Mouse (Mus musculus): Measurements from ENCODE around the gene Prim2.

Prim2 gene

GRCm38 (mm10) chr1:33669708-33670141, at the start of gene Prim2:
Gene Prim2 (minus strand): TSS chr1:33669795.
- DNase-seq (ENCODE audit: low read depth, low spot score), result peak; percentile 92

- DNase-seq (ENCODE audit: low read depth, low spot score), result no peak
Measured at GRCm38 (mm10) chr1:33717636-33718035, 48.0 kb upstream of the Prim2 start.

GRCm38 (mm10) chr1:33714796-33715195, 45.2 kb upstream of the Prim2 start:
- DNase-seq (ENCODE audit: low read depth, low spot score), result no peak

DNA sequence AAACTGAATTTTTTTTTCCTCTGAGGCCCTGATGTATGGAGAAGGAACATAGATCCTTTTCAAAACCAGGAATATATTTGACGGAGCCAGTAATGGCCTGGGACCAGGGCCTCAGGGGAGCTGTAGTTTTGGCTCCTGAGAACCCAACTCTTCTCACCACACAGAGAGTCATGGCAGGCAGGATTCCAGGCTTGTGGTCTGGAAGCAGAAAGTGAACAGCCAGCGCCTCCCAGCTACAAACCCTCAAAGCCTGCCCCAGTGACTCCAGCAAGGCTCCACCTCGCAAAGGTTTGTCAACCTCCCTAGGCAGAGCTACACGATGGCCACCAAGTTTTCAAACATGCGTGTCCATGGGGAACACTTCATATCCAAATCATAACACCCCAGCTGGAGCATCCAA, 42.4 kb upstream of the Prim2 start:
- no peak for DNase-seq (ENCODE audit: low read depth, low spot score)

DNA sequence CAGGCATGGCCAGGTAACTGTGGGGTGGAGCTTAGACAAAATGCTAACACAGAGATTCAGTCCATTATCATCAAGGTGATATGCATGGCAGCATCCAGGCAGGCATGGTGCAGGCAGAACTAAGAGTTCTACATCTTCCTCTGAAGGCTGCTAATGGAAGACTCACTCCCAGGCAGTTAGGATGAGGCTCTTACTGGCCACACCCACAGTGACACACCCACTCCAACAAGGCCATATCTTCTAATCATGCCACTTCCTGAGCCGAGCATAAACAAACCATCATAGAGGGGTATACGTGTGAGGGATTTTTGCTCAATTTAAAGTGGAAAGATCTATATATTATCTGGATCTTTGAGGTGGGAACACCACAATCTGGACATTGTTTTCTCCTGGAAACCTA, 40.0 kb upstream of the Prim2 start:
- no peak for DNase-seq (ENCODE audit: low read depth, low spot score)

GRCm38 (mm10) chr1:33701244-33701643, 31.6 kb upstream of the Prim2 start:
- no peak for DNase-seq (ENCODE audit: low read depth, low spot score)

- DNase-seq (ENCODE audit: low read depth, low spot score), result no peak
Measured at GRCm38 (mm10) chr1:33696016-33696415, 26.4 kb upstream of the Prim2 start.

GRCm38 (mm10) chr1:33693893-33694292, 24.3 kb upstream of the Prim2 start:
- no peak for DNase-seq (ENCODE audit: low read depth, low spot score)

DNA sequence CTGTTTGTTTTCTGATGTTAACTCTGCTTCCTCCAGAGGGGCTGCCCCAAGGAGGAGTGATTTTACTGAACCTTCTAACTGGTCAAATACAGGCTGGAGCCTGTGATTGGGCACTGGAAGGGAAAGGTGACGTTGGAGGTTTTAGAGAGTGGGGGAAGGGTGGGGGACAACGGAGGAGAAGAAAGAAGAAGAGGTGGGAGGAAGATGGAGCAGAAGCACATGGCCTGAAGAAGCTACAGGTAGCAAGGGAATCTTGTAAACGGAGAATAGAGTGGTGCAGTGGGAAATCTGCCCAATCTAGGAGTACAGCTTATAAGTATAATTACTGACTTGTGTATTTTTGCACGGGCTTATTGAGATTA, 20.5 kb upstream of the Prim2 start:
- DNase-seq (ENCODE audit: low read depth, low spot score), result peak; percentile 7

- no peak for DNase-seq (ENCODE audit: low read depth, low spot score)
Measured at GRCm38 (mm10) chr1:33689446-33690086, 20.0 kb upstream of the Prim2 start.

- DNase-seq (ENCODE audit: low read depth, low spot score), result no peak
Measured at GRCm38 (mm10) chr1:33688810-33689209, 19.2 kb upstream of the Prim2 start.

DNA sequence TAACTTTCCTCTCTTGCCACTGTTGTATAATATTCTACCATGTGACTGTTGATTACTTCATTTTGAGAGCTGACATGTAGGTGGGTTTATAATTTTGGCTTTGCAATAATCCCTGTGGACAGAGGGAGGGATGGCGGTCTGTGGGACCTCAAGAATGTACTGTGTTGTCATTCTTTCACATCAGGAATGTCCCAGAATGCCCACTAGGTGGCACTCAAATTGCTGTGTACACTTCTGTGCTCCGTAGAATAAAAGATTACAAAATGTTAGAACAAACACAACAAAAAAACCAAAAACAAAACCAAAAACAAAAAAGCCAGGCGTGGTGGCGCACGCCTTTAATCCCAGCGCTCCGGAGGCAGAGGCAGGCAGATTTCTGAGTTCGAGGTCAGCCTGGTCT, 14.9 kb upstream of the Prim2 start:
- peak; percentile 59 for DNase-seq (ENCODE audit: low read depth, low spot score)

DNA sequence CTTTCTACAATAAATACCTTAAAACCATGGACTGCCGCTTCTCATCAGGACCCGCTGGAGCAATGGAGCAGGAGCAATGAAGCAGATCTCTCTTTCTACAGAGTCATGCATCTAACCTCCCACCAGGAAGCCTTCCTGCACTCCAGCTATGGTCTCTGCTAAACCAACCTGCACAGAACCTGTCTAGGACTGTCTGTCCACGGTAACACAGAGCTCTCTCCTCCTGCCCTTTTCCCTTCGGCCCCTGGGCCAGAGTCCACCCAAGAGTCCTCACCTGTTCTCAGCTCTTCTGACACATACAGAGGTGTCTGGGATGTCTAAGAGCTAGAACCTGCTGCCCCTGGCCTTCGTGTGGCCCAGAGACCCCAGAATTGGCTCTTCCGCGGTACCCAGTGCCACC, 11.3 kb upstream of the Prim2 start:
- no peak for DNase-seq (ENCODE audit: low read depth, low spot score)

DNA sequence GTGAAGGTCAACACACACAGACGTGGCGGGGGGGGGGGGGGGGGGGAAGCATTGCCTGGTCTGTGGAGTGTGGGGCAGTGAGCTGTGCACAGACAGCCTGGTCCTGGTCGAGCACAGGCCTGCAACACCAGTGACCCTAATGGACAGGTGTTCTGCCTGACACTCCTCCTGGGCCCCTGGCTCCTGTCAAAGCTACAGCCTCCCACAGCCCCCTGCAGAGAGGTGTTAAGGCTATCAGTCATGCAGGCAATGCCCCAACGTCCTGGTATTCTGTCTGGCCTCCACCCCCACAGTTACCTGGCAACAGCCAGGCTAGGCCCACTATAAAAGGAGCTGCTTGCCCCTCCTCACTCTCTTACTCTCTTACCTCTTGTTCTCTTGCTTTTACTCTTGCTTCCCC, 10.8 kb upstream of the Prim2 start:
- no peak for DNase-seq (ENCODE audit: low read depth, low spot score)

DNA sequence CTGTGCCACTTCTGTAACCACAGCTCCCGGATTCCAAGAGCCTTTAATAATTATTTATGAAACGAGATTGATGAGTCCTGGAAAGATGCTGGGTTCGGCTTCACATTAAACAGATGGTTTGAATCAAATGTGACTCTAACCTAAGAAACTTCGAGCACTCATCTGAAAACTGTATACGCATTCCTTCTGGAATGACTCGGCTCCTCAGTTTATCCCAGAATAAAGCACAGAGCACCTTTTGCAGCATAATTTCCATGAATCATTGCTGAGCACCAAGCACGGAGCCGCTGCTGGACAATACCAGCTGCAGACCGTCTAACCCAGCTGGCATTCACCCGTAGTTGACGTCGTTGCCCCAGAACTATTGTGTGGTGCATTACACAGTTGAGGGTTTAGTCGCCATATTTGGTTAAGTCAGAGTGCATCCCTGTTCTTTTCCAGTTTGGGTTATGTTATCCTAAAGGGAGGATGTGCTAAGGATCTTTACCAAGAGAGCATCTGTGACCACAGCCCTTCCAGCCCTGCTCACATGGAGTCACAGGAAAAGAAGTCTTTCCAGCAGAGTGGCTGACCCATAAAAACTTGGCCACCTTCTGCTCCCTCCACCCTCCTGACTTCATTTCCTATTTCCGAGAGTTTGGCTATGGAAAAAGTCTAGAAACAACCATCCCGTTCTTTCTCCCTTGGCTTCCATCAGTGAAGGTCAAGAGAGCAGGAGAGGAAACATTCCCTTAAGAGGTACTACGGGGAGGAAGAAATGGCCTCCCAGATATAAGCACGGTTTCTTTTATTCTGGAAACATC, 3.8 kb upstream of the Prim2 start:
- no peak for DNase-seq (ENCODE audit: low read depth, low spot score)

GRCm38 (mm10) chr1:33672514-33672913, 2.9 kb upstream of the Prim2 start:
- DNase-seq (ENCODE audit: low read depth, low spot score), result peak; percentile 54

GRCm38 (mm10) chr1:33672083-33672482, 2.5 kb upstream of the Prim2 start:
- DNase-seq (ENCODE audit: low read depth, low spot score), result no peak

DNA sequence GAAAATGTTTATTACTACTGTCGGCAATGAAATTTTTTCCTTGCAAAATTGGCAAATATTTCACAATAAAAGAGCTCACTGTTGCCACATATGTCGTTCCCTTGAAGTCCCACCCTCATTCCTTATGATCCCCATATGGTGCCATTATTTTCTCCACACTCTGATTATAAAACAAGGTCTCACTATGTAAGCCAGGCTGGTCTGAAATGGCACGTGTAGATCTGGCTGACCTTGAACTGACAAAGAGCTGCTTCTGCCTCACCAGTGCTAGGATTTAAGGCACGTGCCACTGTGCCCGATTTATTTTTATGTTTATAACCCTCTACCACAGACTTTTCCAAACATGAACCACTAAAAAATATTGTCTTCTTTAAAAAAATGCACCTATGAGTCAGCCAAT, 1.8 kb upstream of the Prim2 start:
- no peak for DNase-seq (ENCODE audit: low read depth, low spot score)

DNA sequence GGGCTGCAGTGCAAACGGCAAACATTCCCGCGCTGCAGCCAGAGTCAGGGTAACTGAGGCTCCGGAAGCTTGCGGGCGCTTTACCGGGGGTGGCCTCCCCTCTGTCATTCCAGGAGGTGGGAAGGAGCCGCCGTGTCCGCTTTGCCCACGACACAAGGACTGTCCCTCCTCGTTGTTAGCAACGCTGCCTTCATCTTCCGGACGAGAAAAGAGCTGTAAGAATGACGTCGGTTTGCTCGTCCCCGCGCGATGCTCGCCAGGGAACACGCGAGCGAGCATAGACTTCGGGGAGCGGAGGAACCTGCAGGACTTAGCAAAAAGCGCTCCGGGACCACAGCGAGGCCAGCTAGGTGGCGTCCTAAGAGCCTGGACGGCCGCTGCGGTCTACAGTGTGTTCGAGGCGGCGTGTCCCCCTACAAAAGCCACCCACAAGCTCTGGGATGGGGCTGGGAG, 595 bp upstream of the Prim2 start:
- DNase-seq (ENCODE audit: low read depth, low spot score), result peak; percentile 90

DNA sequence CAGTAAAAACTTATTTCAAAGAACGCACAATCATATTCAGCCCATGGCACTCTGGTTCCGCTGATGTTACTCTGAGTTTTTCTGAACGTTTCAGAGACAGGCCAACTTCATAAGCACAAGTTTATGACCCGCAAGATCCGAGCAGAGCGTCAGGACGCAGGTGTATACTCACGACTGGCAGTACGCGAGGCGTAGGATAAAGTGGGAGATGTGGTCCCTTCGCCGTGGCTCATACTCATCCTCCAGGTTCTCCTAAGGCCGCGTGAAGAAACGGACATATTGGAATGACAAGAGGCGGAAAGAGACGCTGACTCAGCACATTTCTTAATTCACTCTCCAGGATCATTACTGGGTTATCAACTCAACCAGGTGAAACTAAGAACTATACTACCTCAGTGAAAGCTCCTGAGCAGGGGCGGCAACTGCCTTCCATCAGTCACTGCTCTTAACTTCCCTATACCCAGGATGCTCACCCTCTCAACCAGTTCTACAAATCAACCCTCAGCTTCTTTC, 5.9 kb downstream of the Prim2 start:
- no peak for DNase-seq (ENCODE audit: low read depth, low spot score)

DNA sequence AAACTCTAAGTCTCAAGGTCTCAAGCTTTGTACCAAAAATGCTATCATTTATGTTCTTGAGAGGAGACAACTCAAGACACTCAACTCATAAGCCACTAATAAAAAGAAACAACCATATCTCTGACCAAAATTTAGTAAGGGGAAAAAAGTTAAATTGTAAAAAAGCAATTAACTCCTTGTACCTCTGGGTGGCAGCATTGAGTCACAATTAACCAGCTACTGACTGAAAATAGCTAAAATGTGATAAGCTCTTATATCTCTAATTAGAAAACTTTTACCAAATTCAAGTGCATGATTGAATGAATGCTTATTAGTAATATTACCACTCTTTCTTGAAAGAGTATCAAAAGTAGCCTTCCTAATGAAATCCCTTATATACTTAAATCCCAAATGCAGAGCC, 6.4 kb downstream of the Prim2 start:
- peak; percentile 60 for DNase-seq (ENCODE audit: low read depth, low spot score)

- DNase-seq (ENCODE audit: low read depth, low spot score), result no peak
Measured at GRCm38 (mm10) chr1:33658302-33658701, 11.3 kb downstream of the Prim2 start.

DNA sequence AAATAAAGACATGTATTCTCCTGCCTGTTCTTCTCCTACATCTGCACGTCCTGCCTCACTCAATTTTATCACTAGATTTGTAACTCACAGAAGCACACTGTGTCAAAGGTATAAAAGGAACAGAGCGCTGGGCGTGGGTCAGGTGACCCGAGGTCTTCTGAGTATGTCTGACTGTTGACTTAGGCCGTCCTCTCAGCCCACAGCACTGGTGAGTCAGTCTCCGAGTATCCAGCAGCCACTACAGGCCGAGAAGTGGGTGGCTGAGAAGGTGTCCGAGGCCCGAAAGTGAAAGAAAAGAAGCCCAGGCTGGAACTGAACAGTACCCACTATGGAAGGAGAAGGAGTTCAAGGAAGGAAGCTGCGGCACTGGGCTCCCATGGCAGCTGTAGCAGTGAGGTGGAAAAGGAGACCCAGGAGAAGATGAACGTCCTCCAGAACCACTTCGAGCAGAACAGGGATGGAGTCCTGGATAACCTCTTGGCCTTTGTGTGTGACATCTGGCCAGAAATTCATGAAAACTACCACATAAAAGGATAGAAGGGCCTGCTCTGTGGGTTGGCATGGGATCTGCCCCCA, 11.9 kb downstream of the Prim2 start:
- DNase-seq (ENCODE audit: low read depth, low spot score), result no peak
